Mouse (Mus musculus): ENCODE results near the gene Poglut1. TPM values are rescaled to one million over a fixed set of nuclear protein-coding genes. Genes with fewer than 3 reads are reported as not detected.

The Poglut1 gene
- total RNA-seq (2014; fragmentation: Nextera tagmentation) (74.7 and 79.0 TPM in 2 replicates), total RNA-seq (2017) (26.1 and 35.0 TPM in 2 replicates), polyA plus RNA-seq (2012) (8.8 and 10.0 TPM in 2 replicates)

DNA sequence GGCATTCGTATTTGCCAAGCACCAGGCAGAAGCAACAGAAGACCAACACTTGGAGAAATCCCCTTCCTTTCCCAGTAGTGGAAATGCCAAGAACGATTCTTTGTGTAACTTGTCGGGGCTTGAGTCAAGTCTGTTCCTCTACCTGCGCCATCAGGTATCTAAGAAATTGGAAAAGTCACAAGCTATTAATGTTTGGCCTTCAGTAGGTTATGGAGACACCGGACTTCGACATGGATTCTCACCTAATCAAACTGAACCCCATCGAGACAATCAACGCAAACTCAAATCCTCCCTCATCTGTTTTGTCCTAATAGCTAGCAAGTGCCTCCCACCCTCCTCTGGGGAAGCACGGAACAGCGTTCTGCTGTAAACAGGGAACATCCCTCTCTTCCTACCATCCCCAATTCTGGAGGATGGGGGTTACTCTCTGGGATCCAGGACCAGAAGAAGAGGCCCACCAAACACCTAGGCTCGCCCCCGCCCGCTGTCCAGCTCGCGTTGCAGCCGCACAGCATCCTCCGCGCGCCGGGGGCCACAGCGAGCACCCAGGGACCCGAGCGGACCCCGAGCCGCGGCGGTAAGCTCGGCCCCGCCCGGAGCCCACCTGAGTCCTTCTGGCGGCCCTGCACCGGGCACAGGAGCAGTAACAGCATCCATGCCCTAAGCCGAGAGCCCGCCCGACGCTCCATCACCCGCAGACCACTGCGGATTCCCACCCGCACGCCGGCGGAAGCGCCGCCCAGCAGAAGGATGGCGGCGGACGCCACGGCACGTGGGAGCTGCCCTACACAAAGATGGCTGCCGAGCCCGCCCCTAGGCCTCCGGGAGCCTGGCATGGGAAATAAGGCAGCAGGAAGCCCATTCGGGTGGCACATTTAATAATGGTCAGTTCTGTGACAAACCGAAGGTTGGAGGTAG is at the start of gene Poglut1:
Poglut1 (minus strand) TSS at position 780 of the 918 bp plus-strand sequence.
- DNase-seq (ENCODE audit: low spot score) (peak; percentile 75), ATAC-seq (ENCODE audit: extremely low read depth, insufficient number of reproducible peaks, low FRiP score, poor library complexity, severe bottlenecking) (peak; percentile 71)
- peak within 1 kb of the TSS; percentile 85 for H3K4me3 ChIP-seq (ENCODE audit: low read depth, low read length)
- H3K36me3 ChIP-seq (replicated peaks), result peaks cover 38% of the 10 kb centered on the region
- H3K9me3 ChIP-seq (replicated peaks), result no peaks in the 10 kb centered on the region
- TF ChIP-seq GATA2 (IDR thresholded peaks at IDR 0.05; ENCODE audit: borderline replicate concordance, low read depth, low read length) (no peak), TAL1 (conservative IDR thresholded peaks at IDR 0.05; ENCODE audit: low read depth, low read length) (no peak), POLR2AphosphoS5 (IDR thresholded peaks at IDR 0.05; ENCODE audit: insufficient replicate concordance, low read depth, low read length) (no peak), CTCF (IDR thresholded peaks at IDR 0.05; ENCODE audit: low read depth, low read length) (no peak), GATA1 (IDR thresholded peaks at IDR 0.05; ENCODE audit: borderline replicate concordance, low read length) (no peak)
- H3K27me3 ChIP-seq (ENCODE audit: insufficient read depth, low read length), result peaks cover 10% of the 10 kb centered on the region
- peaks cover 35% of the 10 kb centered on the region for H3K4me1 ChIP-seq (ENCODE audit: insufficient read depth, low read depth, low read length)

DNA sequence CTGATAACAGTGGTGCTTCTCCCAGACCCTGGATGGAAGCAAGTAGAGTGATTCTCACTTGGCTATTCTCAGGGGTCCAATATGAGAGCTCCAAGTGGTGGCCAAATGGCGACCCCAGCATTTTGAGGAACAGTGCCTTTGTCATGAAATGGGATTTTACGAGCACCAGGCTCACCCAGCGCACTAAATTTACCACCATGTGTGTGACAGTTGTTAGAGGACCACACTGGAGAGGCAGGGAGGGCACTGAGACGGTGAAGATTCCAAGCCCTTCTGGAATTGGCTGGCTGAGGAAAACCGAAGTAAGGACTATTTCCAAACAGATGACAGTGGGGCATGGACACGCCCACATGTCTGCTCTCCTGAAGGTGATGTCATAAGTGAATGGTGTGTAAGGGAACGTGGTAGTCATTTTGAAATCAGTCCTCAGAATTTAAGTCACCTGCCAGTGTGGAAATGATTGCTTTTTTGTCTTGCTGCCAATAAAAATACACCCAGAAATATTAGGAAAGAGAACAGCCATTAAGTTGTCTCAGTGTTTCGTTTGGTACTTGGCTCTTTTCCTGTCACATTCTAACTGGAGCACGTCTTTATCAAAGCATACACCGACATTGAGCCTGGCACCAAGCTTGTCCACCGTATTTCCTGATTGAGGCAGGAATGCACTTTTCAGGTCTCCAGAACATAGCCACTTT is 49.1 kb upstream of the Poglut1 start:
- ATAC-seq (ENCODE audit: extremely low read depth, insufficient number of reproducible peaks, low FRiP score, poor library complexity, severe bottlenecking) (no peak), DNase-seq (ENCODE audit: low spot score) (no peak)
- Histone ChIP-seq H3K4me1 (ENCODE audit: insufficient read depth, low read depth, low read length) (0 out of 2 replicates have a peak, but pooled peaks cover 6% of the 10 kb centered on the region), H3K4me3 (ENCODE audit: low read depth, low read length) (no peak overlapping the region), H3K9me3 (replicated peaks) (no peaks in the 10 kb centered on the region), H3K27me3 (ENCODE audit: insufficient read depth, low read length) (peaks cover 4% of the 10 kb centered on the region), H3K36me3 (replicated peaks) (peaks cover 10% of the 10 kb centered on the region)
- TF ChIP-seq GATA2 (IDR thresholded peaks at IDR 0.05; ENCODE audit: borderline replicate concordance, low read depth, low read length) (no peak), POLR2AphosphoS5 (IDR thresholded peaks at IDR 0.05; ENCODE audit: insufficient replicate concordance, low read depth, low read length) (no peak), CTCF (IDR thresholded peaks at IDR 0.05; ENCODE audit: low read depth, low read length) (no peak), TAL1 (conservative IDR thresholded peaks at IDR 0.05; ENCODE audit: low read depth, low read length) (no peak), GATA1 (IDR thresholded peaks at IDR 0.05; ENCODE audit: borderline replicate concordance, low read length) (no peak)

DNA sequence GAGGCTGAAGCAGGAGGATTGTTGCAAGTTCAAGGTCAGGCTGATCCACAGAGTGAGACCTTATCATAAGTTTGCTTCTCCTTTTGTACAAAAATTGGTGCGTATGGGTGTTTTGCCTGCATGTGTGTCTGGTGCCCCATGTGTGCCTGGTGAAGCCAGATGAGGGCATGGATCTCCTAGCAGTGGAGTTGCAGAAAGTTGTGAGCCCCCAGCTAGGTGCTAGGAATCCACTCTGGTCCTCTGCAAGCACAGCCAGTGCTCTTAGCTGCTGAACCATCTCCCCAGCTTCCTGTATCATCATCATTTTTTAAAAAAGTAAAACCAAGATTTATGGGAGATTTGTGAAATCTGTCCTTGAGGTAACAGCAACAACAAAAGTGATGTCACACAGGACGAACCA is 46.6 kb upstream of the Poglut1 start:
- ATAC-seq (ENCODE audit: extremely low read depth, insufficient number of reproducible peaks, low FRiP score, poor library complexity, severe bottlenecking), result no peak
- Histone ChIP-seq H3K4me1 (ENCODE audit: insufficient read depth, low read depth, low read length) (no peaks in the 10 kb centered on the region), H3K27me3 (ENCODE audit: insufficient read depth, low read length) (no peaks in the 10 kb centered on the region; the same call in none of the 2 replicates), H3K36me3 (replicated peaks) (peaks cover 31% of the 10 kb centered on the region), H3K9me3 (replicated peaks) (no peaks in the 10 kb centered on the region), H3K4me3 (ENCODE audit: low read depth, low read length) (no peak overlapping the region)
- TF ChIP-seq POLR2AphosphoS5 (IDR thresholded peaks at IDR 0.05; ENCODE audit: insufficient replicate concordance, low read depth, low read length), result no peak
- TF ChIP-seq CTCF (IDR thresholded peaks at IDR 0.05; ENCODE audit: low read depth, low read length), result no peak
- TF ChIP-seq TAL1 (conservative IDR thresholded peaks at IDR 0.05; ENCODE audit: low read depth, low read length), result no peak
- TF ChIP-seq GATA2 (IDR thresholded peaks at IDR 0.05; ENCODE audit: borderline replicate concordance, low read depth, low read length), result no peak
- no peak for TF ChIP-seq GATA1 (IDR thresholded peaks at IDR 0.05; ENCODE audit: borderline replicate concordance, low read length)
- no peak for DNase-seq (ENCODE audit: low spot score)

DNA sequence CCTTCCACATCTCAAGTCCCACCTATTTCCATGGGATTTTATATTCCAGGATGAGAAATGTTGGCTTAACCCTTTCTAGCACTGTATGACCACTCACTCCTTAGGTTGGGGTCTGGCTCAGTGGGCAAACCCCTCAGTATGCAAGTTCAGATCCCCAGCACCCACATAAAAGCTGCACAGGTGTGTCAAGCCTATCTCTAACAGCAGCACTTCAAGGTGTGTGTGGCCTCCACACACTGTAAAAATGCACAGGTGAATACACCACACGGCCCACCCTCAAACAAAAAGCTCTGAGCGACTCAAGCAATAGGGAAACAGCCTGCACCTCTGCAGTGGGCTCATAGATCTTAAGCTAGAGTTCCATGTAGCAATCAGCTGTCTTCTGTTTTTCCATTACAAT is 46.0 kb upstream of the Poglut1 start:
- ATAC-seq (ENCODE audit: extremely low read depth, insufficient number of reproducible peaks, low FRiP score, poor library complexity, severe bottlenecking) (no peak), DNase-seq (ENCODE audit: low spot score) (no peak)
- Histone ChIP-seq H3K36me3 (replicated peaks) (peaks cover 36% of the 10 kb centered on the region), H3K4me3 (ENCODE audit: low read depth, low read length) (no peak overlapping the region), H3K4me1 (ENCODE audit: insufficient read depth, low read depth, low read length) (no peaks in the 10 kb centered on the region), H3K9me3 (replicated peaks) (no peaks in the 10 kb centered on the region), H3K27me3 (ENCODE audit: insufficient read depth, low read length) (no peaks in the 10 kb centered on the region; the same call in none of the 2 replicates)
- TF ChIP-seq POLR2AphosphoS5 (IDR thresholded peaks at IDR 0.05; ENCODE audit: insufficient replicate concordance, low read depth, low read length) (no peak), CTCF (IDR thresholded peaks at IDR 0.05; ENCODE audit: low read depth, low read length) (no peak), TAL1 (conservative IDR thresholded peaks at IDR 0.05; ENCODE audit: low read depth, low read length) (no peak), GATA1 (IDR thresholded peaks at IDR 0.05; ENCODE audit: borderline replicate concordance, low read length) (no peak), GATA2 (IDR thresholded peaks at IDR 0.05; ENCODE audit: borderline replicate concordance, low read depth, low read length) (no peak)

DNA sequence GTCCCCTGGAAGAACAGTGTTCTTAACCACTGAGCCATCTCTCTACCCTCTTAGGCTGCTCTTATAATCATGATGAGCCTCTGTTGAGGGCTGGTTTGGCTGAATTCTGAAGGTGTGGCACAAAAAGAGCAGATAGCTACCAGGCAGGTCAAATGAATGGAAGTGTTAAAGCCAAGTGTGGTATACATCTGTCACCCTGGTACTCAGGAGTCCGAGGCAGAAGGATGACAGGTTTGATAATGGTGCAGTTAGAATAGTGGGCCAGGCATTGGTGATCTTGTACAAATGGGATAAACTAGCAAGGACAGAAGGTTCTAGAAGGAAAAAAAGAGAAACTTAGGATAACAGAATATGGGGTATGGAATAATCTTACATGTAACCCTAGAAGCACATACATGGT is 44.4 kb upstream of the Poglut1 start:
- no peaks in the 10 kb centered on the region; the same call in 1 of the 2 replicates for H3K27me3 ChIP-seq (ENCODE audit: insufficient read depth, low read length)
- no peak overlapping the region for H3K4me3 ChIP-seq (ENCODE audit: low read depth, low read length)
- DNase-seq (ENCODE audit: low spot score) (no peak), ATAC-seq (ENCODE audit: extremely low read depth, insufficient number of reproducible peaks, low FRiP score, poor library complexity, severe bottlenecking) (no peak)
- no peaks in the 10 kb centered on the region for H3K4me1 ChIP-seq (ENCODE audit: insufficient read depth, low read depth, low read length)
- TF ChIP-seq POLR2AphosphoS5 (IDR thresholded peaks at IDR 0.05; ENCODE audit: insufficient replicate concordance, low read depth, low read length), result no peak
- TF ChIP-seq GATA2 (IDR thresholded peaks at IDR 0.05; ENCODE audit: borderline replicate concordance, low read depth, low read length), result no peak
- TF ChIP-seq TAL1 (conservative IDR thresholded peaks at IDR 0.05; ENCODE audit: low read depth, low read length), result no peak
- TF ChIP-seq GATA1 (IDR thresholded peaks at IDR 0.05; ENCODE audit: borderline replicate concordance, low read length), result no peak
- no peak for TF ChIP-seq CTCF (IDR thresholded peaks at IDR 0.05; ENCODE audit: low read depth, low read length)
- H3K9me3 ChIP-seq (replicated peaks), result no peaks in the 10 kb centered on the region
- H3K36me3 ChIP-seq (replicated peaks), result peaks cover 49% of the 10 kb centered on the region

DNA sequence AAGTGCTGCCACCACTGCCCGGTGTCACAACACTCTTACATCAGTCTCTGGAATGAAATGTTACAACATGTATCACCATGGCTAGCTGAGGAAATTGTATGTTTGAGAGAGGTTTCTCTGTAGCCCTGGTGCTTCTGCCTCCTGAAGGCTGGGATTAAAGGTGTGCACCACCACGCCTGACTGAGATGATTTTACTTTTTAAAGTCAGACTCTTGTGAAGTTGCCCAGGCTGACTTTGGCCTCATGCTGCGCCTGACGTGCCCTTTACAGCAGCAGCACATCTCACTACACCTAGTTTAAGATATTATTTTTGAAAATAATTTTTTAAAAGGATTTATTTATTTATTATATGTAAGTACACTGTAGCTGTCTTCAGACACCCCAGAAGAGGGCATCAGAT is 42.9 kb upstream of the Poglut1 start:
- no peak for DNase-seq (ENCODE audit: low spot score)
- no peak for TF ChIP-seq POLR2AphosphoS5 (IDR thresholded peaks at IDR 0.05; ENCODE audit: insufficient replicate concordance, low read depth, low read length)
- TF ChIP-seq TAL1 (conservative IDR thresholded peaks at IDR 0.05; ENCODE audit: low read depth, low read length), result no peak
- TF ChIP-seq GATA1 (IDR thresholded peaks at IDR 0.05; ENCODE audit: borderline replicate concordance, low read length), result no peak
- no peak for TF ChIP-seq CTCF (IDR thresholded peaks at IDR 0.05; ENCODE audit: low read depth, low read length)
- TF ChIP-seq GATA2 (IDR thresholded peaks at IDR 0.05; ENCODE audit: borderline replicate concordance, low read depth, low read length), result no peak
- H3K27me3 ChIP-seq (ENCODE audit: insufficient read depth, low read length), result no peaks in the 10 kb centered on the region
- no peak overlapping the region for H3K4me3 ChIP-seq (ENCODE audit: low read depth, low read length)
- H3K36me3 ChIP-seq (replicated peaks), result peaks cover 63% of the 10 kb centered on the region
- no peak for ATAC-seq (ENCODE audit: extremely low read depth, insufficient number of reproducible peaks, low FRiP score, poor library complexity, severe bottlenecking)
- no peaks in the 10 kb centered on the region for H3K9me3 ChIP-seq (replicated peaks)
- H3K4me1 ChIP-seq (ENCODE audit: insufficient read depth, low read depth, low read length), result no peaks in the 10 kb centered on the region
